Mouse (Mus musculus) frontal cortex, adult 2 months (tissue): Measurements from ENCODE around the gene Vmn1r48. TPM values are rescaled to one million over a fixed set of nuclear protein-coding genes. Genes with fewer than 3 reads are reported as not detected.
"Not testable (repeated sequence)": the region's sequence is repeated elsewhere in the genome, so short reads cannot be mapped to it uniquely, and the experiment has no call there.

Experiments
- DNase-seq, 2 experiments: peaks; one replicate each; pipeline ENCODE4 v3.0.0; 2022; ENCODE audit warnings: low spot score in 1 of 2; ENCODE audit errors: extremely low spot score in 1 of 2
- polyA plus RNA-seq: library from polyadenylated mRNA; depleted of rRNA; stranded (reverse); fragments of >200 nt; gene quantifications from 2 replicates; pipeline ENCODE4 v1.2.3, GENCODE M21; 2012; rRNA removed

Vmn1r48 gene
- not detected in 2 replicates for polyA plus RNA-seq

DNA sequence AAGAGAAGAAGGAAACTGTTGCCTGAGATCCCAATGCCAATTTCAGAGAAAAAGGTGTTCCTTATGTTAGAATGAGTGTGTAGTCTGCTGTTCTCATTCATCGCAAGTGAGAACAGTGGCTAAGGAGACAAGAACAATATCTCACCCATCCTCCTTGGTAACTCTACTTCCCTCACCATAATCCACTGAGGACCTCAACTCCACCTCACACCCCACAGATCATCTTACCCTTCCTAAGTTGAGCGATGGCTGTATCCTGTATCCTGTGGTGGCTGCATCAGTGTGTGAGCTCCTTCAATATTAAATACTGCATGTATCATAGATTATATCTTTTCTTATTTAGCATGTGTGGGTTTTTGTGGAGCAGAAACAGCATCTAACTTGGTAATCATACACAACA lies at the start of gene Vmn1r48:
Vmn1r48 (minus strand) TSS at position 101 of the 400 bp plus-strand sequence.
- not testable (repeated sequence) for DNase-seq

DNA sequence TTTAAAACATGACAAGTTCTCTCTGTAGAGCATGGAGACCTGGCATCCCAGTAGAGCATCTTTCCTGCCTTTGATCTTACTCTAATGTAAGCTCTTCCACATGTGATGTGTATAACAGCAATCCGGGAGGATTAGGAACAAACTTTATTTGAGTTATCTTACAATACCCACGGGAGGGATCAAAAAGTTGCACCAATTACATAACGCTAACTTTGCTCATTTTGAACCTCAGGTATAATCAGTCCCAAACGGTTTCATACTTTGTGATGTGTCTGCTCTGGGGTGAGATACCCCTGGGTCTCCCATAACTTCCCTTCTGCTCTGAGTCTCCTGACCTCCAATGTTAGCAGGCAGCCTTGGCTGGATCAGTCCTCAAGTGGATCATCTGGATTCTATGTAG lies 41.8 kb upstream of the Vmn1r48 start, which contains the start of gene Vmn1r49:
Vmn1r49 (minus strand) TSS at position 101 of the 400 bp plus-strand sequence.
- DNase-seq: no peak

- DNase-seq: not testable (repeated sequence)
These were observed 20.8 kb downstream of the Vmn1r48 start, which contains the start of gene Vmn1r47 for GRCm38 (mm10) chr6:90015847-90016246. Vmn1r47 (plus strand) TSS chr6:90016147.

- no peak for DNase-seq
These were observed 50.7 kb downstream of the Vmn1r48 start for GRCm38 (mm10) chr6:89985989-89986388.

Other genes starting within 250 kb of the Vmn1r48 start
- not detected in 2 replicates for gene Vmn1r42, start 160.4 kb downstream of the Vmn1r48 start, polyA plus RNA-seq
- not detected in 2 replicates for gene Vmn1r43, start 160.4 kb downstream of the Vmn1r48 start, polyA plus RNA-seq
- not detected in 2 replicates for gene Vmn1r44, start 153.2 kb downstream of the Vmn1r48 start, polyA plus RNA-seq
- gene Vmn1r45, start 96.2 kb downstream of the Vmn1r48 start, polyA plus RNA-seq: not detected in 2 replicates
- gene Vmn1r46, start 67.5 kb downstream of the Vmn1r48 start, polyA plus RNA-seq: not detected in 2 replicates
- not detected in 2 replicates for gene Vmn1r47, start 20.7 kb downstream of the Vmn1r48 start, polyA plus RNA-seq
- gene Vmn1r49, start 41.7 kb upstream of the Vmn1r48 start, polyA plus RNA-seq: not detected in 2 replicates
- not detected in 2 replicates for gene Vmn1r50, start 64.6 kb upstream of the Vmn1r48 start, polyA plus RNA-seq
- gene Vmn1r51, start 85.8 kb upstream of the Vmn1r48 start, polyA plus RNA-seq: not detected in 2 replicates
- not detected in 2 replicates for gene Vmn1r52, start 138.0 kb upstream of the Vmn1r48 start, polyA plus RNA-seq
- not detected in 2 replicates for gene V1ra8, start 166.0 kb upstream of the Vmn1r48 start, polyA plus RNA-seq
- not detected in 2 replicates for gene Vmn1r53, start 187.6 kb upstream of the Vmn1r48 start, polyA plus RNA-seq
- not detected in 2 replicates for gene Vmn1r54, start 209.5 kb upstream of the Vmn1r48 start, polyA plus RNA-seq